Mouse (Mus musculus): Measurements from ENCODE around the gene Pde11a. TPM values are rescaled to one million over a fixed set of nuclear protein-coding genes. Genes with fewer than 3 reads are reported as not detected.

Pde11a gene
- polyA plus RNA-seq, 1 experiment from 2014 or later: 0.23 TPM

- Histone ChIP-seq H3K4me3 (ENCODE audit: low read length) (no peak overlapping the region), H3K27ac (ENCODE audit: low read length) (no peak overlapping the region), H3K4me2 (ENCODE audit: low read depth, low read length) (no peak overlapping the region), H3K27me3 (replicated peaks; ENCODE audit: control insufficient read depth, insufficient read depth, low read length) (no peaks in the 10 kb centered on the region), H3K36me3 (ENCODE audit: control insufficient read depth, insufficient read depth, low read length) (no peaks in the 10 kb centered on the region), H3K4me1 (ENCODE audit: control insufficient read depth, insufficient read depth, low read length) (peaks cover 10% of the 10 kb centered on the region; the same call in 1 of the 2 replicates), H3K9me3 (ENCODE audit: control insufficient read depth, low read length) (no peaks in the 10 kb centered on the region), H3K9ac (ENCODE audit: low read depth, low read length) (no peak overlapping the region)
- WGBS: 57% methylated on average over 13 of the region's 13 CpGs
- ATAC-seq: no peak
Observed at GRCm38 (mm10) chr2:75990885-75991539, 347.6 kb downstream of the Pde11a start.

GRCm38 (mm10) chr2:75989694-75990093 is 348.9 kb downstream of the Pde11a start:
- H3K27me3 ChIP-seq (replicated peaks; ENCODE audit: control insufficient read depth, insufficient read depth, low read length): no peaks in the 10 kb centered on the region
- H3K9me3 ChIP-seq (ENCODE audit: control insufficient read depth, low read length): no peaks in the 10 kb centered on the region
- WGBS: 67% methylated on average over 4 of the region's 4 CpGs
- H3K4me1 ChIP-seq (ENCODE audit: control insufficient read depth, insufficient read depth, low read length): peaks cover 10% of the 10 kb centered on the region; the same call in 1 of the 2 replicates
- ATAC-seq: no peak
- H3K27ac ChIP-seq (ENCODE audit: low read length): no peak overlapping the region
- no peaks in the 10 kb centered on the region for H3K36me3 ChIP-seq (ENCODE audit: control insufficient read depth, insufficient read depth, low read length)
- H3K4me2 ChIP-seq (ENCODE audit: low read depth, low read length): no peak overlapping the region
- H3K9ac ChIP-seq (ENCODE audit: low read depth, low read length): no peak overlapping the region
- no peak overlapping the region for H3K4me3 ChIP-seq (ENCODE audit: low read length)

- Histone ChIP-seq H3K4me2 (ENCODE audit: low read depth, low read length) (no peak overlapping the region), H3K27ac (ENCODE audit: low read length) (no peak overlapping the region)
Observed at GRCm38 (mm10) chr2:75988779-75989363, 349.7 kb downstream of the Pde11a start.

GRCm38 (mm10) chr2:75988378-75988777 is 350.2 kb downstream of the Pde11a start:
- Histone ChIP-seq H3K4me1 (ENCODE audit: control insufficient read depth, insufficient read depth, low read length) (peaks cover 10% of the 10 kb centered on the region; the same call in 1 of the 2 replicates), H3K4me2 (ENCODE audit: low read depth, low read length) (no peak overlapping the region), H3K9ac (ENCODE audit: low read depth, low read length) (no peak overlapping the region), H3K9me3 (ENCODE audit: control insufficient read depth, low read length) (no peaks in the 10 kb centered on the region), H3K4me3 (ENCODE audit: low read length) (no peak overlapping the region), H3K27me3 (replicated peaks; ENCODE audit: control insufficient read depth, insufficient read depth, low read length) (no peaks in the 10 kb centered on the region), H3K36me3 (ENCODE audit: control insufficient read depth, insufficient read depth, low read length) (no peaks in the 10 kb centered on the region), H3K27ac (ENCODE audit: low read length) (no peak overlapping the region)
- no peak for ATAC-seq
- WGBS: 20% methylated on average over 4 of the region's 4 CpGs

More at GRCm38 (mm10) chr2:75988779-75989363, 349.7 kb downstream of the Pde11a start:
- WGBS: 31% methylated on average over 7 of the region's 7 CpGs
- no peaks in the 10 kb centered on the region for H3K9me3 ChIP-seq (ENCODE audit: control insufficient read depth, low read length)
- no peak overlapping the region for H3K4me3 ChIP-seq (ENCODE audit: low read length)
- peaks cover 10% of the 10 kb centered on the region; the same call in 1 of the 2 replicates for H3K4me1 ChIP-seq (ENCODE audit: control insufficient read depth, insufficient read depth, low read length)
- H3K9ac ChIP-seq (ENCODE audit: low read depth, low read length): no peak overlapping the region
- no peaks in the 10 kb centered on the region for H3K27me3 ChIP-seq (replicated peaks; ENCODE audit: control insufficient read depth, insufficient read depth, low read length)
- ATAC-seq: no peak
- no peaks in the 10 kb centered on the region for H3K36me3 ChIP-seq (ENCODE audit: control insufficient read depth, insufficient read depth, low read length)

- 0 out of 2 replicates have a peak, but pooled peaks cover under 1% of the 10 kb centered on the region for H3K9me3 ChIP-seq (ENCODE audit: control insufficient read depth, low read length)
- no peak overlapping the region for H3K4me2 ChIP-seq (ENCODE audit: low read depth, low read length)
- WGBS: 58% methylated on average over 9 of the region's 9 CpGs
- no peak overlapping the region for H3K4me3 ChIP-seq (ENCODE audit: low read length)
- H3K9ac ChIP-seq (ENCODE audit: low read depth, low read length): no peak overlapping the region
- H3K27me3 ChIP-seq (replicated peaks; ENCODE audit: control insufficient read depth, insufficient read depth, low read length): no peaks in the 10 kb centered on the region
- H3K4me1 ChIP-seq (ENCODE audit: control insufficient read depth, insufficient read depth, low read length): peaks cover 10% of the 10 kb centered on the region; the same call in 1 of the 2 replicates
- no peak overlapping the region; the same call in 1 of the 2 replicates for H3K27ac ChIP-seq (ENCODE audit: low read length)
- no peak for ATAC-seq
- no peaks in the 10 kb centered on the region for H3K36me3 ChIP-seq (ENCODE audit: control insufficient read depth, insufficient read depth, low read length)
Observed at GRCm38 (mm10) chr2:75987739-75988138, 350.8 kb downstream of the Pde11a start.

- peak; percentile 63 for ATAC-seq
- Histone ChIP-seq H3K27ac (ENCODE audit: low read length) (no peak overlapping the region), H3K9me3 (ENCODE audit: control insufficient read depth, low read length) (0 out of 2 replicates have a peak, but pooled peaks cover 5% of the 10 kb centered on the region), H3K36me3 (ENCODE audit: control insufficient read depth, insufficient read depth, low read length) (no peaks in the 10 kb centered on the region), H3K4me1 (ENCODE audit: control insufficient read depth, insufficient read depth, low read length) (0 out of 2 replicates have a peak, but pooled peaks cover 2% of the 10 kb centered on the region), H3K9ac (ENCODE audit: low read depth, low read length) (no peak overlapping the region), H3K4me2 (ENCODE audit: low read depth, low read length) (no peak overlapping the region), H3K4me3 (ENCODE audit: low read length) (no peak overlapping the region), H3K27me3 (replicated peaks; ENCODE audit: control insufficient read depth, insufficient read depth, low read length) (no peaks in the 10 kb centered on the region)
- 2% methylated on average over 2 of the region's 2 CpGs for WGBS
Observed at GRCm38 (mm10) chr2:75985124-75985523, 353.4 kb downstream of the Pde11a start.

- ATAC-seq: no peak
- no peaks in the 10 kb centered on the region for H3K27me3 ChIP-seq (replicated peaks; ENCODE audit: control insufficient read depth, insufficient read depth, low read length)
- H3K4me3 ChIP-seq (ENCODE audit: low read length): no peak overlapping the region
- WGBS: 75% methylated on average over 3 of the region's 3 CpGs
- H3K4me1 ChIP-seq (ENCODE audit: control insufficient read depth, insufficient read depth, low read length): 0 out of 2 replicates have a peak, but pooled peaks cover 2% of the 10 kb centered on the region
- no peak overlapping the region for H3K4me2 ChIP-seq (ENCODE audit: low read depth, low read length)
- H3K27ac ChIP-seq (ENCODE audit: low read length): no peak overlapping the region
- H3K9ac ChIP-seq (ENCODE audit: low read depth, low read length): no peak overlapping the region
- H3K9me3 ChIP-seq (ENCODE audit: control insufficient read depth, low read length): 0 out of 2 replicates have a peak, but pooled peaks cover 5% of the 10 kb centered on the region
- H3K36me3 ChIP-seq (ENCODE audit: control insufficient read depth, insufficient read depth, low read length): no peaks in the 10 kb centered on the region
Observed at GRCm38 (mm10) chr2:75983847-75984246, 354.7 kb downstream of the Pde11a start.

GRCm38 (mm10) chr2:75983091-75983490 is 355.5 kb downstream of the Pde11a start:
- ATAC-seq: no peak
- WGBS: 95% methylated on average over 3 of the region's 3 CpGs
- Histone ChIP-seq H3K27me3 (replicated peaks; ENCODE audit: control insufficient read depth, insufficient read depth, low read length) (no peaks in the 10 kb centered on the region), H3K27ac (ENCODE audit: low read length) (no peak overlapping the region), H3K4me2 (ENCODE audit: low read depth, low read length) (no peak overlapping the region), H3K4me1 (ENCODE audit: control insufficient read depth, insufficient read depth, low read length) (0 out of 2 replicates have a peak, but pooled peaks cover 2% of the 10 kb centered on the region), H3K9ac (ENCODE audit: low read depth, low read length) (no peak overlapping the region), H3K36me3 (ENCODE audit: control insufficient read depth, insufficient read depth, low read length) (no peaks in the 10 kb centered on the region), H3K4me3 (ENCODE audit: low read length) (no peak overlapping the region), H3K9me3 (ENCODE audit: control insufficient read depth, low read length) (0 out of 2 replicates have a peak, but pooled peaks cover 5% of the 10 kb centered on the region)

GRCm38 (mm10) chr2:75982626-75983025 is 355.9 kb downstream of the Pde11a start:
- no peaks in the 10 kb centered on the region for H3K27me3 ChIP-seq (replicated peaks; ENCODE audit: control insufficient read depth, insufficient read depth, low read length)
- H3K9me3 ChIP-seq (ENCODE audit: control insufficient read depth, low read length): 0 out of 2 replicates have a peak, but pooled peaks cover 5% of the 10 kb centered on the region

More at GRCm38 (mm10) chr2:75982626-75983025, 355.9 kb downstream of the Pde11a start:
- Histone ChIP-seq H3K36me3 (ENCODE audit: control insufficient read depth, insufficient read depth, low read length) (no peaks in the 10 kb centered on the region), H3K4me2 (ENCODE audit: low read depth, low read length) (no peak overlapping the region), H3K9ac (ENCODE audit: low read depth, low read length) (no peak overlapping the region), H3K4me1 (ENCODE audit: control insufficient read depth, insufficient read depth, low read length) (0 out of 2 replicates have a peak, but pooled peaks cover 2% of the 10 kb centered on the region), H3K27ac (ENCODE audit: low read length) (no peak overlapping the region), H3K4me3 (ENCODE audit: low read length) (no peak overlapping the region)
- no peak for ATAC-seq
- 96% methylated on average over 4 of the region's 4 CpGs for WGBS
